Mouse (Mus musculus) forebrain, embryonic 11.5 days (tissue): ENCODE data around the gene Hand2. TPM values are rescaled to one million over a fixed set of nuclear protein-coding genes. Genes with fewer than 3 reads are reported as not detected.

ENCODE experiments used
- ATAC-seq: fragments of 200-750 bp; cut with Nextera tagmentation; replicated peaks from 2 replicates; pipeline ENCODE4 v1.8.0; 2017; ENCODE audit warnings: moderate TSS enrichment; ENCODE audit not compliant: low FRiP score
- DNase-seq: peaks from one replicate; pipeline ENCODE4 v3.0.0-alpha.2; 2017; ENCODE audit warnings: low spot score
- H3K27ac ChIP-seq: fragments of 300-500 bp; sonication (generic); 2 replicates; pipeline ENCODE4 v1.5.1; 2014; ENCODE audit warnings: low read depth, low read length
- H3K27me3 ChIP-seq: fragments of 300-500 bp; sonication (generic); 2 replicates; pipeline ENCODE4 v1.6.1; 2014; ENCODE audit warnings: mild to moderate bottlenecking, low read length, mixed read lengths; ENCODE audit not compliant: control insufficient read depth, insufficient read depth
- H3K36me3 ChIP-seq: fragments of 300-500 bp; sonication (generic); 2 replicates; pipeline ENCODE4 v1.6.1; 2014; ENCODE audit warnings: mild to moderate bottlenecking, low read length, moderate library complexity, mixed read lengths; ENCODE audit not compliant: control insufficient read depth, insufficient read depth
- H3K4me1 ChIP-seq: fragments of 300-500 bp; sonication (generic); replicated peaks from 2 replicates; pipeline ENCODE4 v1.6.1; 2014; ENCODE audit warnings: low read length, mixed read lengths; ENCODE audit not compliant: control insufficient read depth, insufficient read depth
- H3K4me2 ChIP-seq: fragments of 300-500 bp; sonication (generic); 2 replicates; pipeline ENCODE4 v1.6.1; 2014; ENCODE audit warnings: low read depth, mild to moderate bottlenecking, low read length, moderate library complexity, mixed read lengths; ENCODE audit not compliant: severe bottlenecking
- H3K4me3 ChIP-seq: fragments of 300-500 bp; sonication (generic); 2 replicates; pipeline ENCODE4 v1.5.1; 2014; ENCODE audit warnings: low read depth, low read length
- H3K9ac ChIP-seq: fragments of 300-500 bp; sonication (generic); 2 replicates; pipeline ENCODE4 v1.6.1; 2014; ENCODE audit warnings: low read length
- H3K9me3 ChIP-seq: fragments of 300-500 bp; sonication (generic); 2 replicates; pipeline ENCODE4 v1.6.1; 2016; ENCODE audit warnings: low read length, mixed read lengths; ENCODE audit not compliant: control insufficient read depth
- WGBS: fragments of 180-500 bp; shearing (Covaris S2); extraction: QIAGEN DNeasy Blood & Tissue Kit; methylation state at CpG from one replicate; pipeline ENCODE4 v1.1.7; 2014; 5-methylcytosine and 5-hydroxymethylcytosine counted together
- polyA plus RNA-seq: library from polyadenylated mRNA; unstranded; fragments of >200 nt; fragmentation: Nextera tagmentation; extraction: Ambion mirVana; gene quantifications from 2 replicates; pipeline ENCODE4 v1.2.1, GENCODE M21; 2014

The Hand2 gene
- polyA plus RNA-seq, 1 experiment from 2014 or later, result not detected

- no peak for ATAC-seq
- 4% methylated on average over 7 of the region's 7 CpGs for WGBS
- Histone ChIP-seq H3K4me3 (no peak overlapping the region), H3K9ac (no peak overlapping the region), H3K4me2 (no peak overlapping the region), H3K27me3 (peaks cover 96% of the 10 kb centered on the region), H3K36me3 (no peaks in the 10 kb centered on the region), H3K9me3 (no peaks in the 10 kb centered on the region), H3K4me1 (0 out of 2 replicates have a peak, but pooled peaks cover under 1% of the 10 kb centered on the region), H3K27ac (no peak overlapping the region)
- DNase-seq, result no peak
Observed at GRCm38 (mm10) chr8:57346371-57346770, 25.6 kb downstream of the Hand2 start.

GRCm38 (mm10) chr8:57347141-57347540, 26.4 kb downstream of the Hand2 start:
- DNase-seq (no peak), ATAC-seq (no peak)
- 8% methylated on average over 5 of the region's 5 CpGs for WGBS
- H3K27ac ChIP-seq, result no peak overlapping the region
- H3K27me3 ChIP-seq, result peaks cover 95% of the 10 kb centered on the region
- H3K4me1 ChIP-seq, result no peaks in the 10 kb centered on the region
- H3K9ac ChIP-seq, result no peak overlapping the region
- no peak overlapping the region for H3K4me3 ChIP-seq
- no peaks in the 10 kb centered on the region for H3K9me3 ChIP-seq
- H3K36me3 ChIP-seq, result no peaks in the 10 kb centered on the region
- H3K4me2 ChIP-seq, result no peak overlapping the region

GRCm38 (mm10) chr8:57348251-57348650, 27.5 kb downstream of the Hand2 start:
- Histone ChIP-seq H3K27me3 (peaks cover 95% of the 10 kb centered on the region), H3K27ac (no peak overlapping the region), H3K4me1 (no peaks in the 10 kb centered on the region; the same call in 1 of the 2 replicates), H3K9ac (no peak overlapping the region), H3K4me3 (no peak overlapping the region), H3K4me2 (no peak overlapping the region), H3K36me3 (no peaks in the 10 kb centered on the region), H3K9me3 (no peaks in the 10 kb centered on the region)
- no peak for DNase-seq
- no peak for ATAC-seq
- WGBS, result 9% methylated on average over 4 of the region's 4 CpGs

- WGBS, result 1% methylated on average over 23 of the region's 23 CpGs
- DNase-seq (peak; percentile 45), ATAC-seq (no peak)
- Histone ChIP-seq H3K9ac (no peak overlapping the region), H3K27me3 (peaks cover 91% of the 10 kb centered on the region), H3K4me2 (no peak overlapping the region), H3K27ac (no peak overlapping the region), H3K4me1 (peaks cover 1% of the 10 kb centered on the region; the same call in 1 of the 2 replicates), H3K9me3 (no peaks in the 10 kb centered on the region), H3K4me3 (no peak overlapping the region), H3K36me3 (no peaks in the 10 kb centered on the region)
Observed at GRCm38 (mm10) chr8:57348866-57349520, 28.2 kb downstream of the Hand2 start.

GRCm38 (mm10) chr8:57351861-57352260, 31.1 kb downstream of the Hand2 start:
- no peaks in the 10 kb centered on the region for H3K9me3 ChIP-seq
- H3K9ac ChIP-seq, result no peak overlapping the region
- DNase-seq (no peak), ATAC-seq (no peak)
- peaks cover 71% of the 10 kb centered on the region for H3K27me3 ChIP-seq
- no peaks in the 10 kb centered on the region for H3K36me3 ChIP-seq
- H3K4me2 ChIP-seq, result no peak overlapping the region
- H3K4me3 ChIP-seq, result no peak overlapping the region
- WGBS, result 33% methylated on average over 2 of the region's 2 CpGs
- H3K4me1 ChIP-seq, result peaks cover 2% of the 10 kb centered on the region; the same call in 1 of the 2 replicates
- no peak overlapping the region for H3K27ac ChIP-seq

GRCm38 (mm10) chr8:57353346-57354305, 32.8 kb downstream of the Hand2 start:
- Histone ChIP-seq H3K27me3 (peaks cover 53% of the 10 kb centered on the region), H3K36me3 (no peaks in the 10 kb centered on the region), H3K4me2 (peak overlapping the region; percentile 71), H3K4me1 (peaks cover 2% of the 10 kb centered on the region; the same call in 1 of the 2 replicates), H3K4me3 (peak overlapping the region; percentile 35), H3K9me3 (no peaks in the 10 kb centered on the region), H3K9ac (peak overlapping the region; percentile 54), H3K27ac (no peak overlapping the region)
- 1% methylated on average over 37 of the region's 37 CpGs for WGBS
- peak; percentile 96 for ATAC-seq
- peak; percentile 79 for DNase-seq

GRCm38 (mm10) chr8:57354876-57355275, 34.1 kb downstream of the Hand2 start:
- no peak for ATAC-seq
- Histone ChIP-seq H3K36me3 (no peaks in the 10 kb centered on the region), H3K4me3 (no peak overlapping the region), H3K4me2 (no peak overlapping the region), H3K9me3 (no peaks in the 10 kb centered on the region), H3K9ac (no peak overlapping the region), H3K27me3 (peaks cover 42% of the 10 kb centered on the region), H3K27ac (no peak overlapping the region), H3K4me1 (peaks cover 2% of the 10 kb centered on the region; the same call in 1 of the 2 replicates)
- WGBS, result 71% methylated on average over 2 of the region's 2 CpGs
- no peak for DNase-seq

GRCm38 (mm10) chr8:57356529-57357325, 35.9 kb downstream of the Hand2 start:
- H3K4me2 ChIP-seq, result no peak overlapping the region
- 70% methylated on average over 9 of the region's 9 CpGs for WGBS
- H3K4me1 ChIP-seq, result peaks cover 2% of the 10 kb centered on the region; the same call in 1 of the 2 replicates
- no peak overlapping the region for H3K9ac ChIP-seq
- no peaks in the 10 kb centered on the region for H3K9me3 ChIP-seq
- H3K36me3 ChIP-seq, result no peaks in the 10 kb centered on the region
- ATAC-seq, result no peak
- no peak overlapping the region for H3K4me3 ChIP-seq
- DNase-seq, result no peak
- H3K27ac ChIP-seq, result no peak overlapping the region
- peaks cover 26% of the 10 kb centered on the region for H3K27me3 ChIP-seq
